Mouse (Mus musculus) MEL (cell line): ENCODE results near the gene Cd151.

Experiments
- CTCF ChIP-seq, 3 experiments: IDR thresholded peaks in 2 of 3; conservative IDR thresholded peaks in 1 of 3; 2 replicates each; pipeline ENCODE4 v1.5.1; 2011 to 2012; ENCODE audit warnings: low read length in 3 of 3, low read depth in 2 of 3, mild to moderate bottlenecking in 2 of 3, improper control_type of control experiment in 1 of 3, inconsistent platforms in 1 of 3, mixed read lengths in 1 of 3, moderate library complexity in 1 of 3; ENCODE audit not compliant: control insufficient read depth in 1 of 3, insufficient read depth in 1 of 3, poor library complexity in 1 of 3, severe bottlenecking in 1 of 3
- E2F4 ChIP-seq: IDR thresholded peaks from 2 replicates; pipeline ENCODE4 v1.6.1; 2011; ENCODE audit warnings: low read depth, low read length, improper control_type of control experiment, borderline replicate concordance
- EP300 ChIP-seq, 2 experiments: IDR thresholded peaks; 2 replicates each; pipeline ENCODE4 v1.6.1; 2011; ENCODE audit warnings: improper control_type of control experiment in 2 of 2, low read length in 2 of 2, low read depth in 1 of 2, mild to moderate bottlenecking in 1 of 2
- GABPA ChIP-seq: IDR thresholded peaks from 2 replicates; pipeline ENCODE4 v1.6.1; 2012; ENCODE audit warnings: low read depth, mild to moderate bottlenecking, inconsistent platforms, low read length, improper control_type of control experiment, moderate library complexity
- GATA1 ChIP-seq: IDR thresholded peaks from 2 replicates; pipeline ENCODE4 v1.6.1; 2011; ENCODE audit warnings: low read depth, low read length, improper control_type of control experiment
- HCFC1 ChIP-seq: IDR thresholded peaks from 2 replicates; pipeline ENCODE4 v1.6.1; 2012; ENCODE audit warnings: low read depth, mild to moderate bottlenecking, inconsistent platforms, low read length, improper control_type of control experiment, moderate library complexity
- MAX ChIP-seq: IDR thresholded peaks from 2 replicates; pipeline ENCODE4 v1.6.1; 2011; ENCODE audit warnings: low read length, improper control_type of control experiment
- MEF2A ChIP-seq: IDR thresholded peaks from 2 replicates; pipeline ENCODE4 v1.6.1; 2014; ENCODE audit warnings: low read depth, mild to moderate bottlenecking, inconsistent platforms, low read length, improper control_type of control experiment; ENCODE audit not compliant: poor library complexity, insufficient replicate concordance, severe bottlenecking; ENCODE audit errors: extremely low read depth
- MXI1 ChIP-seq: IDR thresholded peaks from 2 replicates; pipeline ENCODE4 v1.6.1; 2011; ENCODE audit warnings: mild to moderate bottlenecking, low read depth, low read length, improper control_type of control experiment
- POLR2A ChIP-seq, 2 experiments: IDR thresholded peaks; 2 replicates each; pipeline ENCODE4 v1.6.1; 2011 to 2012; ENCODE audit warnings: low read length in 2 of 2, mild to moderate bottlenecking in 2 of 2, control low read depth in 1 of 2, improper control_type of control experiment in 1 of 2, low read depth in 1 of 2, moderate library complexity in 1 of 2; ENCODE audit not compliant: control insufficient read depth in 1 of 2, insufficient read depth in 1 of 2, poor library complexity in 1 of 2
- POLR2AphosphoS5 ChIP-seq: IDR thresholded peaks from 2 replicates; pipeline ENCODE4 v1.6.1; 2012; ENCODE audit warnings: low read depth, borderline replicate concordance, mild to moderate bottlenecking, inconsistent platforms, low read length, moderate library complexity, mixed read lengths
- TCF12 ChIP-seq: IDR thresholded peaks from 2 replicates; pipeline ENCODE4 v1.6.1; 2014; ENCODE audit warnings: low read depth, mild to moderate bottlenecking, inconsistent platforms, low read length, improper control_type of control experiment, moderate library complexity
- USF1 ChIP-seq: IDR thresholded peaks from 2 replicates; pipeline ENCODE4 v1.6.1; 2014; ENCODE audit warnings: low read depth, mild to moderate bottlenecking, inconsistent platforms, low read length, improper control_type of control experiment, moderate library complexity

- no peak for TF ChIP-seq POLR2A (IDR thresholded peaks at IDR 0.05; ENCODE audit: control insufficient read depth in 1 of 2, insufficient read depth in 1 of 2, low read depth in 1 of 2, low read length in 2 of 2, poor library complexity in 1 of 2)
- TF ChIP-seq CTCF (IDR thresholded peaks at IDR 0.05 in 2 of 3, conservative IDR thresholded peaks at IDR 0.05 in 1 of 3; ENCODE audit: control insufficient read depth in 1 of 3, insufficient read depth in 1 of 3, low read depth in 2 of 3, low read length in 3 of 3, poor library complexity in 1 of 3, severe bottlenecking in 1 of 3) = peak; percentile 79 to 82 (median 80)
- TF ChIP-seq GATA1 = no peak
- TF ChIP-seq TCF12 = no peak
- no peak for TF ChIP-seq HCFC1
- TF ChIP-seq USF1 = no peak
- no peak for TF ChIP-seq EP300 (IDR thresholded peaks at IDR 0.05; ENCODE audit: low read depth in 1 of 2, low read length in 2 of 2)
- TF ChIP-seq MXI1 = no peak
- TF ChIP-seq MEF2A = no peak
- no peak for TF ChIP-seq E2F4
- no peak for TF ChIP-seq POLR2AphosphoS5
- TF ChIP-seq GABPA = no peak
- no peak for TF ChIP-seq MAX
These were observed 26.6 kb upstream of the Cd151 start for GRCm38 (mm10) chr7:141440613-141441012.
